Mouse (Mus musculus) left cerebral cortex, adult 18-20 months (tissue): ENCODE data around the gene Wbp2. TPM values are rescaled to one million over a fixed set of nuclear protein-coding genes. Genes with fewer than 3 reads are reported as not detected.

Source experiments
- DNase-seq, 2 experiments: peaks; one replicate each; pipeline ENCODE4 v3.0.0; 2021 to 2022; ENCODE audit warnings: low spot score in 2 of 2, mixed read lengths in 1 of 2
- total RNA-seq, 2 experiments: library from RNA; stranded (reverse); gene quantifications; 2 replicates each; pipeline ENCODE4 v1.2.3; 2021

The Wbp2 gene
- total RNA-seq, 2 experiments from 2014 or later, result 464 to 477 TPM

DNA sequence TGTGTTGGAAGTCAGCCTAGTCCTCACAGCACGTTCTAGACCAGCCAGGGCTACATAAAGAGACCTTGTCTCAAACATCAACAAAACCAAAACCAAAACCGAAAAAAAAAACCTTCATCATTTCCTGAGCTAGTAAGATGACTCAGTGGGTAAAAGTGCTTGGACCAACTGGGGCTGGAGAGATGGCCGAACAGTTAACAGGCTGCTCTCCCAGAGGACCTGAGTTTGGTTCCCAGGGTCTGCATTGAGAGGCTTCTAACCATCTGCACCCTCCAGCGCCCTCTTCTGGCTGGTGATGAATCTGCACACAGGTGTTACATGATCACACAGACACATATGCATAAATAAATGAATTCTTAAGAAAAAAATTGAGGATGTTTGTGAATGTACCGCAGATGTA is 15.3 kb downstream of the Wbp2 start:
- DNase-seq, result no peak

DNA sequence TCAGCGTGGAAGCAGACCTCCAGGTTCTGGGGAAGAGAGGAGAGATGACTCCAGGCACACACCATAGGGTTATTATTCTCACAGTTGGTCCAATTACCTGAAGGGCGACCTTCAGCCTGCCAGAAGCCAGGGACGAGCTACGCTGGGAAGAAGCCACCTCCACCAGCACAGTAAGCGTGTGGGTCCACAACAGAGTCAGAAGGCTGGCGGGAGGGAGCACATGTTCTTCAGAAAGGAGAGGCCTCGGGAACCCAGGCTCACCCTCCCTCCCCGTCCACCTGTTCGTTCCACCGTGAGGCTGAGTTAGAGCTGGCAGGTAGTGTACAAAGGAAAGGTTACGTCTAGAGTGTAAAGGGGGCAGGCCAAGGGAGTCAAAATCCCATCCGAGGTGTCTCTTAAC is 21.4 kb downstream of the Wbp2 start:
- no peak for DNase-seq

DNA sequence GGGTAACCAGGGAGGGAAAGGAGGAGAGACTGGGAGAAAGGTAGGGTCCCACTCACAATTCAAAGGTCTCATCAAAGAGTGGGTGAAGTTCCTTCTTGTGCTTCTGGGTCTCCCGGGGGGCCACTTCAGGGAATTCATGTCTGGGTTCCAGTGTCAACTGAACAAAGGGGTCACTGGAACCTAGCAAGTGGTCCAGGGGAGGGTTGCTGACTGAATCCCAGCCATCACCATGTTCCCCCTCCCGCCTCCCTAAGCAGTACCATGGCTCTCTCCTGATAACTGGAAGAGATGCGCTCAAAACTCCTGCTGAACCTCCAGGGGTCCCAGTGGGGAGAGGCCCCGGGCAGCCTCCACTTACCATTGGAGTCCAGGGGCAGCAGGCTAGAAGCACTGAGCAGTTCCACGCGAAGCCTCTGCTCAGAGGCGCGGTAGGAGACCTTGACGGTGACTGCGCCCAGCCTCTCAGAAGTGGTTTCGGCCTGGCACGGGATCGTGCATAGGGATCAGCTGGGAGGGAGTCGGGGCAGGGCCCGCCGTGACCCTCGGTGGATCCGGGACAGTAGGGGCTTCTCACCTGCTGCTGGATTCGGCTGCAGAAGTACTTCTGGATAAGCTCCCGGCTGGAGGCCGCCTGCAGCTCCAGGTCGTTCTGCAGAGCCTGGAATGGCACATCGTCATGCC is 22.5 kb downstream of the Wbp2 start:
- DNase-seq, result no peak

DNA sequence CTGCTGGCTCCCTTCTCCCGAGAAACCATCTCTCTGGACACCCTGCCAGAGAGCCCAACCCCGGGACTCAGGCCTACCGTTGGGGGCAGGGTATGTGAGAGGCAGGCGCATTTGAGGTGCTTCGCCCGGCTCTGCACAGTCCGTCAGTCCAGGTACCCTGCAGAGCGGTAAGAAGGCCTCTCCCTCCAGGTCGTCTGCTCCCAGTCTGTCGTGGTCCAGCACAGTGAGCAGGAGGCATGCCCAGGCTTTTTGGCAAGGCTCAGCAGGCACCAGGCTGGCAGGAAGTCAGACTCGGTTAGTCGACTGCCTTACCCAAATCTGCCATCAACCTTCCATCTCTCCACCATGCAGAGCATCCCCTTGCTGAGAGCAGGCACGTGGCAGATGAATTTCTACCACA is 23.2 kb downstream of the Wbp2 start:
- no peak for DNase-seq

DNA sequence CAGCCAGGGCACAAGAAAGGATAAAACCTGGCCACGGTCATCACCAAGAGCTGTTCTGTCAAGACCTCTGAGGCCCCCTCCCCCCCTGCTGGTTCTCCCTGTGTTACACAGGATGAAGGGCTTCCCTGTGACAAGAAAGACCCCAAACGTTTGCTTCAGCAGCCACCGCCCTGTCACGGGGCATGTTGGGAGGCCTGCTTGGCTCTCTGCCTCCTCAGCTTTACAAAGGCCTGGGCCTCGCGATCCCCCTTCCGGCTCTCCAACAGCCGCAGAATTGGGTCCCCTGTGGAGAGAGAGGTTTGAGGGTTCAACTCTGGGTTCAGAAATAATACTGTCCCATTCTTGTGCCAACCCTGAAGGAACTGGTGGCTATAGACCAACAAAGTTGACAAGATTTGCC is 24.3 kb downstream of the Wbp2 start:
- no peak for DNase-seq

DNA sequence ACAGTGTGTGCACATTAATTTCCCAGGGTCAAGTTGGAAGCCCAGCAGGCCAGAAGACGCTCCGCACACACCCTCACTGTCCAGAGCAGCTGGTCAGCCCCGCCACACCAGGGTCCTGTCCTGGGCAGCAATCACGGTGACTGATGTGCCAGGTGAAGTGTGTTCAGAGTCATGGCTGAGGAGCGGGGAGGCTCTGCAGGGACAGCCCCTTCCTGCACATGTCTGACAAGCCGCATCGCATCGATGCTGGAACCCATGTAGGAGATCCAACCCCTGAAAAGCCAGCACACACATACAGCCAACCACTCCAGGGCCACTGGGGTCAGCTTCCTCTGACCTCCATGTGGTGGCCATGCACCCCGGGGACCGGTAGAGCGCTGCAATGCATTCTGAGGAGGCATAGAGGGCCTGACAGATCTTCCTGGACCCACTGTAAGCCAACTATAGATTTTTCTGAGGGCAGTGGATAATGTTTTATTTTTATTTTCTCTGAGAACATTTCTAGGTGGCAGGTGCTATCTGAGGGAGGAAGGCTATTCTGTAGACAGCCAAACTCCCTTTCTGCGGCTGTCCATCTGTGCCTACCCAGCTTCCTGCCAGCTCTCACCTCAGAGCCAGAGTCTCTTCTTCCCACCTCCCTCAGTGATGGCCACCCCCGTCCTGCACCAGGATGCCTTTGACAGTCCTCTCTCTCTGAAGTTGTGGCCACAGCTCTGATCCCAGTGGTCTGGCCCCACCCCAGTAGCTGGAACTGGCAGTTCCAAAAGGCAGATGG is 25.0 kb downstream of the Wbp2 start:
- peak; percentile 65 to 77 for DNase-seq

DNA sequence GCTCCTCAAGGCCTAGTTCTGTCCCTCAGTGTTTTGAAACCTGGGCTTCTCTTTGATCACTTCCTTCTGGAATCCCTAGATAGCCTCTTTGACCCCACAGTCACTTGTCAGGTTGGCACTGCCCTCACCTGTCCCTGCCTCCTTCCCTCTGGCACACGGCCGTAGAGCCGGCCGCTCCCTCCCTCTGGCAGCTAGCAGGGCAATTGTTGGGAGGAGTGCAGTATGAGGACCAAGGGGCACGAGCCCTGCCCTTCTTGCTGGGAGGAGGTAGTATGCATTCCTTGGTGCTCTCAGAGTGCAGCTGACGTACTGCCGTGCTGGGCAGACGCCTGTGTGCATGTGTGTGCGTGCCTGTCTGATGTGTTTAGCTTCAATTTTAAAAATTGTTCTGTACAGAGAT is 26.2 kb downstream of the Wbp2 start:
- no peak for DNase-seq

DNA sequence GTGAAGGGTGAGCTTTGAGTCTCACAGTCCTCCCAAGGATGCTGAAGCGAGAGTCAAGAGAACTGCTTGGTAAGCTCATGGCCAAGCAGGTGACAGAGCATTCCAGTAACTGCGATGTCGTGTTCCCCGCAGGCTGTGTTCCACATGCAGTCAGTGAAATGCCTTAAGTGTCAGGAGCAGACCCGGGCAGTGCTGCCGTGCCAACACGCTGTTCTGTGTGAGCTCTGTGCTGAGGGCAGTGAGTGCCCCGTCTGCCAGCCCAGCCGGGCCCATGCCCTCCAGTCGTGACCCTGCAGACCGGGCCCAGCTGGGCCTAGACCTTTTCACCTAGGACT is 27.1 kb downstream of the Wbp2 start:
- no peak for DNase-seq

DNA sequence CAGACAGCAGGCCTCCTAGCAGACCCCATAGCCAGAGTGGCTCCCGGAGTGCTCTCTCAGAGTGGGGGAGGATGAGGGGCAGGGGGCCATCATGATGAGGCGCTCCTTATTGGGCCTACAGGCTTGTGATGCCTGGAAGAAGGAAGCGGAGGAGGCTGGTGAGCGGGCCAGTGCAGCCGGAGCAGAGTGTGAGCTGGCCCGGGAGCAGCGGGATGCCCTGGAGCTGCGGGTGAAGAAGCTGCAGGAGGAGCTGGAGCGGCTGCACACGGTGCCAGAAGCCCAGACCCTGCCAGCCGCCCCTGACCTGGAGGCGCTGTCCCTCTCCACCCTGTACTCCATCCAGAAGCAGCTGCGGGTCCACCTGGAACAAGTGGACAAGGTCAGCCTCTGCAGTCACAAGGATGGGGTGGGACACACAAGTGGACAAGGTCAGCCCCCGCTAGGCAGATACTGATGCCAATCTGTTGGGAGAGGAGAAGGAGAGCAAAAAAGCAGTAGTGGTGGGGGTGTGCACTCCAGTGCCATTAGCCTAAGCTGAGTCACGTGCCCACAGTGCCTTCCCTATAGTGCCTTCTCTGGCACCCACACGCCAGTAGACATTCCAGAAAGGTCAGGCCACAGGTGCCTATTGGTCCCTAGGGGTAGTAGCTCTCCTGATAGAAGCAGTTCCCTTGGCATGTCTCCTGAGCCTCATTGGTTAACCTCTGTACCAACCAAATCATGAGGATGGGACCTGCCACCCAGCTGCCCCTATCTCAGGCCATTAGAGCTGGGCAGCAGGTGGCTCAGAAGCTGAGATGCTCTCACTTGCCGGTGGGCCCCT is 27.7 kb downstream of the Wbp2 start:
- DNase-seq, result no peak

DNA sequence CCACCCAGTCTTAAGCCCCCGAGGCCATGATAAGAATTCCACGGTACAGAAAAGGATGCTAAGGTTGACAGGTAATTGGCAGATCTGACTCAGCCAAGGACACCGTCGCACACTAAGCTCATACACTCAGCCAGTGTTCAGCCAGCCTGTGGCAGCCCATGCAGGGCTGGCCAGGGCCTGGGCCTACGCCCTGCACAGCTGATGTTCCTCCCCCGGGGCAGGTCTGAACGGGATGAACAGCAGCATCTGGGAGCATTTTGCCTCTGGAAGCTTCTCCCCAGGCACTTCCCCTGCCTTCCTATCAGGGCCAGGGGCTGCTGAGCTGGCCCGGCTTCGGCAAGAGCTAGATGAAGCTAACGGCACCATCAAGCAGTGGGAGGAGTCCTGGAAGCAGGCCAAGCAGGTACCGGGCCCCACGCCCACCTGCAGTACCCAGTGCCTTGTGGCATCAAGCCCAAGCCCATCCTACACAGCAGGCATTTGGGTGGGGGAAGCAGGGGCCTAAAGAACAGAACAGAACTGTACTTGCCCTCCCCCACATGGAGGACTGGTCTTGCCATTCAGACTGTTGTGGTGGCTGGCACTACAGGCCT is 28.7 kb downstream of the Wbp2 start:
- DNase-seq, result peak; percentile 67 to 78

DNA sequence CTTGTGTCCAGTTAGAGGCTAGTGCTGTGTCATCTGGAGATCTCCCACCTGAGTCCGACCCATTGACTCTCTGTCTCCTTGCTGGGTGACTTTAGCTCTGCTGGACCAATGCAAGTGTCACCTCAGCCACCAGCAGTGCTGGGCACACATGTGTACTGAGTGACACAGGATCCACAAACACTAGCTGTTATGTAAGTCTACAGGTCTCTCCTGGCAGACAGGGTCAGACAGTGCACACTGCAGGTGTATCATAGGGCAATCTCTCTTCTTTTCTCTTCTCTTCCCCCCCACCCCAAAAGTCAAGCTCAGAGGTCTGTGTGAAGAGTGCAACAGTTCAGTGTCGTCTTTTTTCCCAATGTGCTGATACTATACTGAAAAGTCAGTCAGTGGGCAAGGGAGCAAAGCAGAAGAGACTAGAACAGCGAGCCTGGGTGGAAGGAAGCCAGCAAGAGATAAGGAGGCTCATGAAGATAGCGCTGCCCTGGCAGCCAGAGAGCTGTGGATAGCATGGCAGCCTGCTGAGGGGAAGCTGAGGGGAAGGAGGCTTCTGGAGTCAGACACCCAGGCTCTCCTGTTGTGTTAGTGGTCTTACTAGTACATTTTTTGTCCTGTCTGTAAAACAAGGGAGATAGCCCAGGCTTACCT is 29.4 kb downstream of the Wbp2 start:
- no peak for DNase-seq

DNA sequence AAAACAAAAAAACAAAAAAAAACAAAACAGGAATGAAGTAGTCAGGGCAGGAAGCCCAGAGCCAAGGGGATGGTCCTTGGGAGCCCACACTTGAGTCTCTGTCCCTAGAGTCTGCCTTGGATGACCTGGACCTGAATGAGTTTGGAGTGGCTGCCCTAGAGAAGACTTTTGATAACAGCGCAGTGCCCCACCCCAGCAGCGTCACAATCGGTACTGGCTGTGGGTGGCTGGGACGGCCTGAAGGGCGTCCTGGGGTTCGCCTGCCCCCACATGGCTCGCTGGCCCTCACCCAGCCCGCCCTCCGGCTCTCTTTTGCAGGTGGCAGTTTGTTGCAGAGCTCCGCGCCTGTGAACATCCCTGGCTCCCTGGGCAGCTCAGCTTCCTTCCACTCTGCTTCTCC is 30.9 kb downstream of the Wbp2 start:
- DNase-seq, result no peak

DNA sequence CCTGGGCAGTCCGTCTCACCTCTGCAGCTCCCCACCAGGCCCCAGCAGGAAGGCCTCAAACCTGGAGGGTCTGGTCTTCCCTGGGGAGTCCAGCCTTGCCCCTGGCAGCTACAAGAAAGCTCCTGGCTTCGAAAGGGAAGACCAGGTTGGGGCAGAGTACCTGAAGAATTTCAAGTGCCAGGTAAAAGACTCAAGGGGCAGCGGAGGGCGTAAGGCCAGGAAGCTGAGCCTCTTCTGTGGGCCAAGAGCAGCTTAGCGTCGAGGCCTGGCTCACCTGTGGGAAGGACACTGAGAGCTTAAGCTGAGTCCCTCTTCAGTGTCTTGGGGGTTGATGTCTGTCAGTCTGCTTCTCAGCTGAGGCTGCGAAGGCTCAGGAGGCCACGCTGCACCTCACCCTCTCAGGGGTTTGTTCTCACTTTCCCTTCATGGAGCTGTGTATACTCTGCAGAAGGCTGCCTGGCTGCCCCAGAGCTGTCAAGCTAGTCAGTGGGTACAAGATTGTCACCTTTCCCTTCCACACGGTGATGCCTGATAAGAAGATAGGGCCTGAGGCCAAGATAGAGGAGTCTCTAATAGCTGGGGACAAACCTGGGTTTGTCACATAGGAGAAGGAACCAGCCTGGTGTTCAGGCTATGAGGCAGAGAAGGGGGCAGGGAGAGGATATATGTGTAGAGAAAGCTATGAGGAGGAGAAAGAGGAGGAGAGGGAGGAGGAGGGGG is 33.1 kb downstream of the Wbp2 start:
- no peak for DNase-seq

DNA sequence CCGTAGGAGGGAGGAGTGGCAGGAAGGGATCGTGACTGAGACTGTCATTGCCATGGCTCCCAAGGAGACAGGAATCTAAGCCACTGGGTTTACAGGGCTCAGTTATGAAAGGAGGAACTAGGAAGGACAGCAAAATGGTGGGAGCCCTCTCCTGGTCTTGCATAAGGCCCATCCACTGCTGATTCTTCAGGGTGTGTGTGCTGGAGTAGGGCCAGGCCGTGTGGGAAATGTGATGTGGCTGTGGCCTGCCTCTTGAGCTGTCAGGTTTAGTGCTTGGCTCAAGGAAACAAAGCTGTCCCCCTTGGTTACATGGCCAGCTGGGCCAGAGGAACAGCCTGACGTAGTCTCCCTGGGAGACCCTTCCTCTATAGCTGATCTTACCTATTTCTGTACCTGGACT is 36.6 kb downstream of the Wbp2 start:
- no peak for DNase-seq

DNA sequence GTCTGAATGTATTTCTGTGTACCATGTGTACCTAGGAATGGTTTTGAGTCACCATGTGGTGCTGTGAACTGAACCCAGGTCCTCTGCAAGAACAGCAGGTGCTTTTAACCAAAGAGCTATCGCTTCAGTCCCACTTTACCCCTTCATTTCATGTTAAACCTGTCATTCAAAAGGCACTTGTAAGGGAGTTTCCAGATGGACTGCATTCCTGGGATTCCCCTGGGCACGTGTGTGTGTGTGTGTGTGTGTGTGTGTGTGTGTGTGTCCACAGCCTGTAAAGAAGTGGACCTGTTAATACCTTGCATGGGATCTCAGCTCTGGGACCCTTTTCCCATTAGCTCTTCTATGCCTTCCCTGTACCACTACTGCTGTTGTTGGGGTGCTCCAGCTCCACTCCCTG is 37.2 kb downstream of the Wbp2 start:
- no peak for DNase-seq

DNA sequence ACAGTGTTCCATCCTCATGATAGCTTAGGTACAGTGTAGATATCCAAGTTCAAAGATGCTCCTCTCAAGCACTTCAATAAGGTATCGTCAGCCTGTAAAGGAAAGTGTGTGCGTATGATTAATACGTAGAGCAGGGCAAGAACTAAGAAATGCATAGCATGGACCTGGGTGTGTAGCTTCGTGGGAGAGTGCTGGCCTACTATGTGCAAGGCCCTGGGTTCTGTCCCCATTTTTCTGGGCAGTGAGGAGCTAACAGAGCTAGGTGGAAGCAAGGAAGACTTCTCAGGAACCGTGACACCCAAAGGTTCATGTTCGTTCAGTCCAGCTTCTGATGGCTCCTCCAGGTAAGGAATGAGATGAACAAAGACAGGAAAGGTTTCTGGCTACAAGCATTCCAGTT is 41.6 kb downstream of the Wbp2 start:
- DNase-seq, result no peak

DNA sequence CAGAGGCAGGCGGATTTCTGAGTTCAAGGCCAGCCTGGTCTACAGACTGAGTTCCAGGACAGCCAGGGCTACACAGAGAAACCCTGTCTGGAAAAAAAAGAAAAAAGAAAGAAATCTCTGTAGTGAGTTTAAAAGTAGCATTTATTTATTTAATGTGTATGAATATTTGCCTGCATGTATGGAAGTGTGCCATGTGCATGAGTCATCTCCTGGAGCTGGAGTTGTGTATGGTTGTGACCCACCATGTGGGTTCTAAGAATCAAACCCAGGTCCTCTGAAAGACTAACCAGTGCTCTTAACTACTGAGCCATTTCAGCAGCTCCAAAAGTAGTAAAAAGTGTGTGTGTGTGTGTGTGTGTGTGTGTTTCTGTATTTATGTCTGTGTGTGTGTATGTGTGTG is 43.5 kb downstream of the Wbp2 start:
- no peak for DNase-seq

DNA sequence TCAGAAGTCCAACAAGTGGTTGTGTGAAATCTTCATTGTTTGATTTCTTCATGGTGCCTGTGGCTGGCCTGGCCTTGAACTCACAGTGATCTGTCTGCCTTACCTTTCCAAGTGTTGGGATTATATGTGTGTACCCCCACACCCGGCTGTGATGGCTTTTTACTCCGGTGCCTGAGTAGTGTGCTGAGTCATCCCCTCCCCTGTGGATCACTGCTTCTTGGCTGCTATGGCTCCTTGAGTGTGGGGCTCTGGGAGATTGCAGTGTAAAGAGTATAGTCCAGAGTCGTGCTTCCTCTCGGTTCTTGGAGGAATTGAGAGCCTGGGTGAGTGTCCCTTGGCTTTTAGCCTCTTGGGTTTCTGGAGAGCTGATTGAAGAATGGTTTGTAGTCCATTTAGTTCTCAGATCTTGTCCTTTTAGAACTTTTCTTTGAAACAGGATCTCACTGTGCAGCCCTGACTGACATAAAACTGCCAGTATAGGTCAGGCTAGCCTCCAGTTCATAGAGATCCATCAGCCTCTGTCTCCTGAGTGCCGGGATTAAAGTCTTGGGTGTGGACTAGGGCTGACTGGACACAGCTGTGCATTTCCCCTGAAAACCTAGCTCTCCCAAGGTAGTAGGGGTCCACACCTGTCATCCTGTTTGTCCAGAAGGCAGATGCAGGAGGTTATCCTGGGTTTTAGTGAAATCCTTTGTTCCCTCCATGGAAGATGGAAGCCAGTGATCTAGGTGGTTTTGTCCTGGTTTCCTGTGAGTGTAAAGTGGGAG is 44.2 kb downstream of the Wbp2 start:
- DNase-seq, result no peak

DNA sequence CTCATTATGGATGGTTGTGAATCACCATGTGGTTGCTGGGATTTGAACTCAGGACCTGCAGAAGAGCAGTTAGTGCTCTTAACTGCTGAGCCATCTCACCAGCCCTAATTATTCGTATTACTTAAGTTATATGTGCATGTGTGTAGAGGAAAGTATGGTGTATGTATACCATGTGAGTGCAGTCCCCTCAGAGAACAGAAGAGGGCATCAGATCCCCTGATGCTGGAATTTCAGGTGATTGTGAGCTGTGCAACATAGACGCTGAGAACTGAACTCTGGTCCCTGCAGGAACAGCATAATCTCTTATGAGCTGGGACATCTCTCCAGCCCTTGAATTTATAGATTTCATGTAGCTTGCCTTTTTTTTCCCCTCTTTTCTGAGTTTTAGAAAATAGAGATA is 45.0 kb downstream of the Wbp2 start:
- no peak for DNase-seq

DNA sequence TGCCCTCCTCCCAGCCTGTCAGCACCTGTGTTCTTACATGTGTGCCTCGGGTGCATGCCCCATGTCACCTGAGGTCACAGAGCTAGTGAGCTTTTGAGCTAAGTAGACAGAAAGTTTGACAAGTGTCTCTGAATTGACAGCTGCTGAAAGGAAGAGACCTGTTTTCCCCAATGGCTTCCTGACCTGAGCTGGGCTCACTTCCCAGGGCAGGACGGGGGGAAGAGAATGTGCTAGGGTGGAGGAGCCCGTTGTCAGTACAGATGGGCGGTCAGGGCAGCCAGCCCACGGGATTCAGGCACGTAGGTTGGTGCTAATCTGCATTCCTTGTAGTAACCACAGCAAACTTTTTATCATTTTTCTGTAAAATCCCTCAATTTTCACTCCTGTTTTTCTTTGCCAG is 46.2 kb downstream of the Wbp2 start:
- no peak for DNase-seq
